Mouse (Mus musculus) cerebellum, postnatal 14 days (tissue): ENCODE measurements around the gene Gpr137.

Experiments used
- DNase-seq, 2 experiments: peaks; one replicate each; pipeline ENCODE4 v3.0.0; 2021; ENCODE audit warnings: mixed read lengths in 2 of 2

Gpr137 gene

GRCm38 (mm10) chr19:6920741-6921636 is 21.3 kb downstream of the Gpr137 start:
- peak; percentile 61 to 72 for DNase-seq

GRCm38 (mm10) chr19:6919876-6920740 is 22.2 kb downstream of the Gpr137 start:
- DNase-seq = peak; percentile 51 to 57

- DNase-seq = no peak
Observed at GRCm38 (mm10) chr19:6919431-6919830, 22.8 kb downstream of the Gpr137 start.

- DNase-seq = no peak
Observed at GRCm38 (mm10) chr19:6918321-6918720, 24.0 kb downstream of the Gpr137 start.

- no peak for DNase-seq
Observed at GRCm38 (mm10) chr19:6916496-6916895, 25.8 kb downstream of the Gpr137 start.

GRCm38 (mm10) chr19:6915276-6915675 is 27.0 kb downstream of the Gpr137 start:
- no peak for DNase-seq

- DNase-seq = no peak
Observed at GRCm38 (mm10) chr19:6914540-6914939, 27.7 kb downstream of the Gpr137 start.

GRCm38 (mm10) chr19:6913991-6914390 is 28.3 kb downstream of the Gpr137 start:
- peak in 1 of 2 experiments; percentile 10 for DNase-seq

- DNase-seq = no peak
Observed at GRCm38 (mm10) chr19:6913036-6913435, 29.2 kb downstream of the Gpr137 start.

- DNase-seq = no peak
Observed at GRCm38 (mm10) chr19:6912205-6912970, 29.9 kb downstream of the Gpr137 start.

GRCm38 (mm10) chr19:6911101-6912074 is 30.9 kb downstream of the Gpr137 start:
- peak in 1 of 2 experiments; percentile 24 for DNase-seq

GRCm38 (mm10) chr19:6910306-6910705 is 32.0 kb downstream of the Gpr137 start:
- peak; percentile 48 to 55 for DNase-seq

GRCm38 (mm10) chr19:6909507-6910289 is 32.6 kb downstream of the Gpr137 start, which contains the start of the genes Trmt112 and Prdx5:
Trmt112 (plus strand) TSS chr19:6909698.
Prdx5 (minus strand) TSS chr19:6910106.
- peak; percentile 92 for DNase-seq

GRCm38 (mm10) chr19:6909021-6909420 is 33.3 kb downstream of the Gpr137 start:
- DNase-seq = no peak

GRCm38 (mm10) chr19:6907811-6908540 is 34.3 kb downstream of the Gpr137 start:
- no peak for DNase-seq

- no peak for DNase-seq
Observed at GRCm38 (mm10) chr19:6907094-6907493, 35.2 kb downstream of the Gpr137 start.

- no peak for DNase-seq
Observed at GRCm38 (mm10) chr19:6906199-6906598, 36.1 kb downstream of the Gpr137 start.

- DNase-seq = no peak
Observed at GRCm38 (mm10) chr19:6905498-6906159, 36.7 kb downstream of the Gpr137 start.

- DNase-seq = no peak
Observed at GRCm38 (mm10) chr19:6904846-6905245, 37.4 kb downstream of the Gpr137 start.
